Mouse (Mus musculus) urinary bladder, postnatal 14 days (tissue): ENCODE results near the gene Prss44.

Source experiments
- DNase-seq: peaks from one replicate; pipeline ENCODE4 v3.0.0; 2021; ENCODE audit warnings: low spot score

Prss44 gene

GRCm38 (mm10) chr9:110833021-110833420, 19.2 kb downstream of the Prss44 start:
- no peak for DNase-seq

- no peak for DNase-seq
These were observed 20.6 kb downstream of the Prss44 start, which contains the start of gene Prss45 for GRCm38 (mm10) chr9:110834411-110834810. Prss45 (plus strand) TSS chr9:110834588.

GRCm38 (mm10) chr9:110834961-110835360, 21.2 kb downstream of the Prss44 start:
- no peak for DNase-seq

DNA sequence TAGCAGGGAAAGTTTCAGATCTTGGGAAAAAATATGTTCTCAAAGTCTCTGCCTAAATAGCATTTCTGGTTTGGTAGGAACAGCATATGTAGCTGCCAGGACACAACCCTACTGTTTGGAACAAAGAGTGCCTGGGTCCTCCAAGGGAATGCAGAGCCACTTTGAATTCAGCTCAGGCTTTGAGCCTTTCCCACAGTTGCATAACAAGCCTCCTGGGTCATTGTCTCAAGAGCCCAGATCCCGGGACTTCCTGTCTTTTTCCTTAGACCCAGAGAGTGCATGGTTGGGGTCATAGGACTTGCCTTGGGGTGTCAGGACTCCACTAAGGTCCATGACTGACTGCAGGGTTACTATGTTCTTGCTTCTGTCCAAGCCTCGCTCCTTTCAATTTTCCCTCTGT, 22.3 kb downstream of the Prss44 start:
- no peak for DNase-seq

GRCm38 (mm10) chr9:110840905-110841304, 27.1 kb downstream of the Prss44 start:
- no peak for DNase-seq

- no peak for DNase-seq
These were observed 27.6 kb downstream of the Prss44 start for GRCm38 (mm10) chr9:110841438-110841837.

- DNase-seq = no peak
These were observed 30.4 kb downstream of the Prss44 start, which contains the start of gene Prss46 for GRCm38 (mm10) chr9:110844206-110844605. Prss46 (plus strand) TSS chr9:110844506.

- no peak for DNase-seq
These were observed 35.4 kb downstream of the Prss44 start for GRCm38 (mm10) chr9:110849162-110849561.

- no peak for DNase-seq
These were observed 42.1 kb downstream of the Prss44 start for GRCm38 (mm10) chr9:110855903-110856302.

DNA sequence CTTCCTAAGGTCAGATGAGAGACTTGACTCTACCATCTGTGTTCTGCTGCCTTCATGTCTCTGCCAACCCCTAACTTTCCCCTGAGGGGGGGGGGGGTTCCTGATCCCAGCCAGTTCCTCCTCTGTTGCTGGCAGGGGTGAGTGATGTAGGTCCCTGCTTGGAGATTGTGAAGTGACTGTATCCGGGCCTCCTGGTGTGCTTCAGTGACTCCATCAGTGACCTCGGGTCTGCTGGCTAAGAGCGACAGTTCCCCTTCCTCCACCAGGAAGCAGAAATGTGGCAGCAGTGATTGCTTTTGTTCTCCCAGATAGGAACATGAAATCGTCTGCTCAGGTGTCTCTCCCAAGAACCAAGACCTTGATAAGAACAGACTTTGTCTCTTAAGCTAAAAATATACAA, 43.1 kb downstream of the Prss44 start:
- DNase-seq = no peak

DNA sequence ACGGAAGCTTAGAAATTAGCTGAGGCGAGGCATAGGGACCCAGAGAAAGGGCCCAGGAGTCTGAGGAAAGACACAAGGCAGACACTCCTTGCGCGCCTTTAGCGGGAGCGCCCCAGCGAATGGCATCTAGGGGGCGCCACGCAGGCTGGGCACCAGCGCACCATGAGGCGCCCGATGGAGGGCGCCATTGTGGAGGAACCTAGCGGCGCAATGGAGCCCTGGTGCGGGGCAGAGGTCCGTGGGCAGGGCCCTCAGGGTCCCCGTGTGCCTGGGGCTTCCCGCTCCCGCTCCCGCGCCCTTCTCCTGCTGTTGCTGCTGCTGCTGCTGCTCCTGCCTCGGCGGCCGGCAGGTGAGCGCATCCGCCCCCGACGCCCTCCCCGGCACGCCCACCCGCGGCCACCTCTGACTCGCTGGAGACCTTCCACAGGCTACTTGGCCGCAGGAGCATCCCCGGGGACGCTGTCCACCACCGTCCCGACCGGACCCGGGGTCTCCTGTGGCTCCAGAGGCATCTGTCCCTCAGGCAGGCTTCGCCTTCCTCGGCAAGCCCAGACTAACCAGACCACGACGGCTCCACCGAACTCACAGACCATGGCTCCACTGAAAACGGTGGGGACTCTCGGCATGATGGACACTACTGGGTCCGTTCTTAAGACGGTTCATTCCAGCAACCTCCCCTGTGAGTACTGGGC, 44.1 kb downstream of the Prss44 start, which contains the start of gene Prss50:
Gene Prss50, plus strand, starts transcription at position 187 of the 692 bp plus-strand sequence.
- no peak for DNase-seq

DNA sequence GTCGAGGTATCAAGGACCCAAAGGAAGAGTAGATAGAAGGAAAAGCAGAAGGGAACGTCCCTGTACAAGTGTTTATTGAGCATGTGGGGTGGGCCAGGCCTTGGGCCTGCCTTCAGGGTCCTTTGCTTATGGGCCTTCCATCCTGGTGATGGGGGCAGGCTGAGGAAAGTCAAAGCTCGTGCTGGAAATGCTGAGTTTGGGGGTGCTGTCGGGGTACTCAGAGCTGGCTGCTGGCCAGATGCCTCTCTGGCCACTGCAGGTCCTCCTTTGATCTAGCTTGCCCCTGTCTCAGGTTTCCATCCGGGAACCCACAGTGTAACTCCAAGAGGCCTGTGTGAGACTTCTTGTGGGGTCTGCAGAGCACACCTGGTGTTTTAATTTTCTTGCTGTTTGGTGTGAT, 44.7 kb downstream of the Prss44 start:
- DNase-seq = no peak

DNA sequence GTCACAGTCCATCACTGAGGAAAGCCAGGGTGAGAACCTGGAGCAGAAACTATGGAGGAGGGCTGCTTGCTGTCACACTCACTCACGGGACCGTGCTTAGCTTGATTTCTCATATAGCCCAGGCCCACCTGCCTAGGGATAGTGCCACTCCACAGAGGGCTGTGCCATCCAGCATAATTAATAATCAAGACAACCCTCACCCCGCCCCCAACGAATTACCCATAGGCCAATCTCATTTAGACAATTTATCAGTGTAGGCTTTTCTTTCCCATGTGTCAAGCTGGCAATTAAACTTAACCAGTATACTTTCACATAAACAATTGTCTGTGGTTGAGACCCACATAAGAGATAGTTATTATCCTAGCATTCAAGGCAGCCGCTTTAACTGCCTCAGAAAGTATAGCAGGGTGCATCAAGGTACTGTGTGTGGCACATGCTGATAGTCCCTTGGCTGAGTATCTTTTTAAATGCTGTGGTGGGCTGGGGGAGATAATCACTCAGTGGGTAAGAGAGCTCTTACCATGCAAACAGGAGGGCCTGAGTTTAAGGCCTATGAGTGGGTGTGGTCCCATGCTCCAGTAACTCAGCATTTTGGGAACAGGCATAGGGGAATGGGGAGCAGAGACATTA, 45.3 kb downstream of the Prss44 start:
- no peak for DNase-seq

GRCm38 (mm10) chr9:110871030-110871429, 57.2 kb downstream of the Prss44 start:
- DNase-seq = peak; percentile 50
